Mouse (Mus musculus): ENCODE data around the gene Crtc2. TPM values are rescaled to one million over a fixed set of nuclear protein-coding genes. Genes with fewer than 3 reads are reported as not detected.

Gene Crtc2
- total RNA-seq (2023): 10 to 100 TPM; 62.8 to 67.5 TPM

DNA sequence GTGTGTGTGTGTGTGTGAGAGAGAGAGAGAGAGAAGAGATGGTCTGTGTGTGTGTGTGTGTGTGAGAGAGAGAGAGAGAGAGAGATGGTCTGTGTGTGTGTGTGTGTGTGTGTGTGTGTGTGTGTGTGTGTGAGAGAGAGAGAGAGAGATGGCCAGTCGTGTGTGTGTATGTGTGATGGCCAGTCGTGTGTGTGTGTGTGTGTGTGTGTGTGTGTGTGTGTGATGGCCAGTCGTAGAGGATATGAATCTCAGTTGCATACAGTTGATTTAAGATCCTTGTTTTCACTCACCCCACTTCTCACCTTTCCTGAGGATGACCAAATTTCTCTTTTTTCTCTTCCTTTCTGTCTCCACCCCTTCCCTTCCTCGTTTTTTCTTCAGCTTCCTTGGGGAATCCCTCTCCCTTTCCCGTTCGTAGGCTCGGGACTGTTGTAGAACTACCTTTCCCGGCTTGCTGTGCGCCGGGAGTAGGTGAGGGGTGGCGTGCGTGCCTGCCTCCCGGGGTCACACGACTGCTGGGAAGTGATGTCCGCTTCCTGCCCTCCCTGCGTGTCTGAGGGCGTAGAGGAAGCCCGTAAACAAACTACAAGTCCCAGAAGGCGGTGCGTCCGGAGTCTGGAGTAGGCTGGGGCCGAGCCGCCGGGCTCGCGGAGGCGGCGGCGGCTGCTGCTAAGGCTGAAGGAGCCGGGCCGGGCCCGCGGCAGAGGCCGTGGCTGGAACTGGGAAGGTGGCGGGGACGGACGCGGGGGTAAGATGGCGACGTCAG, at the start of gene Crtc2:
Gene Crtc2 (plus strand): TSS at position 511 of the 766 bp plus-strand sequence.

GRCm38 (mm10) chr3:90213377-90213866, 40.5 kb upstream of the Crtc2 start, which contains the start of the genes Rps27 and Rab13:
Gene Rps27 (minus strand): TSS chr3:90213651.
Gene Rab13 (plus strand): TSS chr3:90213695.

GRCm38 (mm10) chr3:90231507-90232333, 22.2 kb upstream of the Crtc2 start, which contains the start of gene Jtb:
Gene Jtb (plus strand): TSS chr3:90231597.

DNA sequence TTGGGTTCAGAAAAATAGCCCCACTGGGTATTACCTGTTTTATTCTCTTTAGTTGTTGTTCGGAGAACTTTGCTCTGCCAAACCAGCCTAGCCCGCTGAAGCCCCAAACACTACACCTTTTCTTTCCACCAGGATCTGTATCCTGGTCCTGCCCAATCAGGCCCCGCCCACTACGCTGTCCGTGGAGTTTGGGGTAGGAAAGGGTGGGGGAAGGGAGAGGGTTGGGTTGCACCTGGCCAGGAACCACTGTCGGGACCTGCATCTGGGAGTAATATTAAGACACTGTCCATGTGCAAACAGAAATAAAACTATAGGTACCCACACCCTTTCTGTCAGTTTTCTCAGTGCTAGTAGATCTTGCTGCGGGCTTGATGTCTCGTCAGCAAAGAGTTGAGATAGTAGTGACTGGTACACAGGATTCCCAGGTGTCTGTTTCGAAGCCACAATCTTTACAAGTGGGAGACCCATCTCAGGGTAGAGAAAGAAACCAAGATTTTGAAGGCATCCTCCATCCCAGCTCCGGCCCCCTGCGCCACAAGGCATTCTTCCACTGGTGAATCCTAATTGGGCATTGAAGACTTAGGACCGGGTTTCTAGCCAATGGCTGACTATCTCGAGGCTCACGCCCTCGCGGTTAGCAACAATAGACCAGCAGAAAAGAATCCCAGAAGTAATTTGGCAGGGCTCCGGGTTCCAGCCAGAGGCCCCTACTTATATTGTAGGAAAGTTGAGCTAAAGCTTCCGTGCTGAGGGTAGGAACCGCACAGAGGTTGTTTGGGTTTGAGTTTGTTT, 10.8 kb upstream of the Crtc2 start, which contains the start of gene Creb3l4:
Gene Creb3l4 (minus strand): TSS at position 529 of the 792 bp plus-strand sequence.

GRCm38 (mm10) chr3:90247960-90248745, 5.8 kb upstream of the Crtc2 start, which contains the start of gene Slc39a1:
Gene Slc39a1 (plus strand): TSS chr3:90248172.

DNA sequence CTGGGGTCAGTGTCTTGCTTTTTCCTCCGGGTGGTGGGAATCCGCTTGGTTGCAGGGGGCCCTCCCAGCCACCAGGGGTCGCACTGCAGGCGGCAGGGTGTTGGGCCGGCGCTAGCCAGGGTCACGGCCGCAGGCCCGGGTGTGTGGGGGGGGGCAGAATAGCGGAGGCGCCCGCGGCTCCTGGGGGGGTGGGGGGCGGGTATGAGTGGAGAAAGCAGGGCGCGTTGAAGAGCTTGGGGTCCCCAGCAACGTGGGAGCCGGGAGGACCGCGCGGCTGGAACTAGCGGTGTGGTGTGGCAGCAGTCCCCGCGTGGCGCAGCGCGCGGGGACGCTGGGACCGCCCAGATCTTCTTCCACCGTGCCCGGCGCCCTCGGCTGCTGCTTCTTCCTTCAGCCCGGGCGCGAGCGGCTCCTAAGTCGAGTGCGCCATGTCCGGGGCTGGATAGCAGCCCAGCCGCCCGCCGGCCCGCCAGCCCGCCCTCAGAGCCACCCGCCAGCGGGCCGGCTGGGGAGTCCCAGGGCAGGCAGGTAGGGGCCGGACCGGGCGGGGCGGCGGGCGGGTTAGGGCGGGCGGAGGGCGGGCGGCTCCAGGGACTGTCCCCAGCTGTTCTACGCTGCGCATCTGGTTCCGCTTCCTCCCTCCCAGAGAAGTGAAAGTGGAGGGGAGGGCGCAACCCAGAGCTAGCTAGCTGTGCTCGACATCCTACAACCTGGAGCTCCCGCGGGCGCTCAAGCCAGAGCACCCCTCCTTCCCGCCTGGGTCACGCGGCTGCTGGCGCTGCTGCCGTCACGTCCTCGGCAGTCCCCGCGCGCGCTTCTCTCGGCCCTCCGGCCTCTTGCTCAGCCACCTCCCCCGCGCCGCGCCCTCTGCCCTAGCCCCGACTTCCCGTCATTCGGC, 11.3 kb downstream of the Crtc2 start, which contains the start of gene Dennd4b:
Gene Dennd4b (plus strand): TSS at position 152 of the 898 bp plus-strand sequence.

DNA sequence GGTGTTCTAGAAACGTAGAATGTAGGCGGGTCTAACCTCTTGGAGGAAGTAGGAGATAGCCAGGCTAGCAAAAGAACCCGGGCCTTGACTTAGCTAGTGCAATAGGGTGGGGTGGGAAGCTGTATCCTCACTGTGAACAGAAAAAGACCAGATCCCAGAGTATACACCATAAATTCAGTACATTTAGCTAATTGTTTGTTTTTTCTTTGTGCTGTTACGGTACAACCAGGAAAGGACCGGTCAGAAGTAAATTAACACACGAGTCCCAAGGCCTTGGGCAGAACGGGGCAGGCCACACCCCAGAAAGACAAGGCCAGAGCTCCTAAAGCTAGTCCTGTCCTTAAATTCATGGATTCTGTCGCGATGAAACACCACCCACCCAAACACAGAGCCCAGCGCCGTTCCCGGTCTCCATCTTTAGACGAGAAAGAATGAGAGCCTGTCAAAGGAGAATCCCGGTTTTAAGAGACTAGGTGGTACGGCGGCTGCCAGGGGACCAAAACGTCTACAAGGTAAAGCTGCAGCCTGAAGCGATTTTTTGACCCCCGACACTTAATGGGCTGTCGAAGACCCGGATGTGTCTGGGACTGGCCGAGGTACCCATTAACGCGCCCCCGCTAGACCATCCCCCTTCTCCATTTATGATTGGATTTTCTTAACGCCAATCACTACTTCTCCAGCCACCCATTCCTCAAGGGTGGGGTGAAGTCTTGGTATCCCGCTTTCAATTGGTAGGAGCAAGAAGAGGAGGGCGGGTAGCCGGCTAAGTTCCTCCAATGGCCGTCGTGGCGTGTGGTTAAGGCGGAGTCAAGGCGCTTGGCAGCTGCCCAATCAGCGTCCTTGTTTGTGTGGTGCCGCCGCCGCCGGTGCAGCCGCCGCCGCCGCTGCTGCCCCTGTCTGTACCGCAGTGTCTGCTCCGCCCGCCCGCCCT, 38.6 kb downstream of the Crtc2 start, which contains the start of gene Gatad2b:
Gene Gatad2b (plus strand): TSS at position 834 of the 931 bp plus-strand sequence.

Other genes with a start within 250 kb of the Crtc2 start
- 10 to 100 TPM; 47.2 TPM for gene 4933434E20Rik, start 202.5 kb upstream of the Crtc2 start, total RNA-seq (2023)
- gene Ubap2l, start 201.5 kb upstream of the Crtc2 start, total RNA-seq (2023): 100 to 1,000 TPM; 131 to 133 TPM
- gene Tpm3, start 181.5 kb upstream of the Crtc2 start, total RNA-seq (2023): 100 to 1,000 TPM; 729 to 799 TPM
- gene Nup210l, start 150.0 kb upstream of the Crtc2 start, total RNA-seq (2023): 1 to 10 TPM; 1.0 to 1.1 TPM
- gene Rps27, start 40.5 kb upstream of the Crtc2 start, total RNA-seq (2023): 1,000 to 10,000 TPM; 1,754 to 1,801 TPM
- 1 to 10 TPM; 3.2 to 3.8 TPM for gene Rab13, start 40.5 kb upstream of the Crtc2 start, total RNA-seq (2023)
- 10 to 100 TPM; 24.6 to 27.2 TPM for gene Jtb, start 22.6 kb upstream of the Crtc2 start, total RNA-seq (2023)
- gene Creb3l4, start 10.7 kb upstream of the Crtc2 start, total RNA-seq (2023): not detected
- gene Slc39a1, start 6.0 kb upstream of the Crtc2 start, total RNA-seq (2023): 10 to 100 TPM; 22.1 to 22.5 TPM
- gene Dennd4b, start 11.0 kb downstream of the Crtc2 start, total RNA-seq (2023): 10 to 100 TPM; 54.4 to 63.2 TPM
- gene Gatad2b, start 39.0 kb downstream of the Crtc2 start, total RNA-seq (2023): 10 to 100 TPM; 64.9 to 68.2 TPM
- 1 to 10 TPM; 1.4 to 2.5 TPM for gene Slc27a3, start 135.8 kb downstream of the Crtc2 start, total RNA-seq (2023)
- gene Ints3, start 179.5 kb downstream of the Crtc2 start, total RNA-seq (2023): 10 to 100 TPM; 43.1 to 53.5 TPM
- gene Npr1, start 211.7 kb downstream of the Crtc2 start, total RNA-seq (2023): under 1 TPM; 0.15 to 0.53 TPM
- 10 to 100 TPM; 50.7 to 54.7 TPM for gene Ilf2, start 222.0 kb downstream of the Crtc2 start, total RNA-seq (2023)
- 10 to 100 TPM; 28.2 to 32.1 TPM for gene Snapin, start 236.9 kb downstream of the Crtc2 start, total RNA-seq (2023)

Data from neutrophil, adult 83 days (primary cell).